Mouse (Mus musculus): ENCODE results near the gene Alg2. TPM values are rescaled to one million over a fixed set of nuclear protein-coding genes. Genes with fewer than 3 reads are reported as not detected.

Gene Alg2
- polyA plus RNA-seq, 1 experiment from 2014 or later = 103 TPM

DNA sequence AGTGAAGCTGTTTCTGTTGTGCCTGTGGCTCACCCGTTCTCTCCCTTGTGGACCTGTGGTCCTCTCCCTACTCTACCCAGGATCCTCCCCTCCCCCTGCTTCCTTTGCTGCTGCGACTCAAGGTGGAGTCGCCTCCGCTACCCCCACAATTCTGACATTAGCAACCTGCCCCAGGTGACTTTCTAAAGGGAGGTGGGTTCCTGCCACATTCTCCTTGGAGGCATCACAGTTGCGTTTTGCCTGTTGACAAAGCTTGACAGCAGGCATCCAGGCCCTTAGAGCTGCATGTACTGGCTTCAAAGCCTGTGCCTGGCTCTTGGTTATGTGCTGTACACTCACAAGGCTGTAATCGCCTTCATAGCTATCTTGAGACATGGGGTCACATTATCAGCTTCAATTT, 35.2 kb downstream of the Alg2 start:
- Histone ChIP-seq H3K4me3 (ENCODE audit: low read depth, low read length) (no peak overlapping the region), H3K27me3 (ENCODE audit: control insufficient read depth, insufficient read depth, low read length) (no peaks in the 10 kb centered on the region; the same call in 1 of the 2 replicates), H3K9me3 (ENCODE audit: control insufficient read depth, low read length) (no peaks in the 10 kb centered on the region), H3K9ac (ENCODE audit: low read length) (no peak overlapping the region), H3K4me1 (replicated peaks; ENCODE audit: control insufficient read depth, insufficient read depth, low read length) (no peaks in the 10 kb centered on the region), H3K4me2 (ENCODE audit: low read depth, low read length, severe bottlenecking) (no peak overlapping the region), H3K36me3 (ENCODE audit: control insufficient read depth, insufficient read depth, low read length) (no peaks in the 10 kb centered on the region), H3K27ac (ENCODE audit: low read depth, low read length) (no peak overlapping the region)
- ATAC-seq (replicated peaks; ENCODE audit: low FRiP score) (no peak), DNase-seq (ENCODE audit: low spot score) (no peak)
- WGBS = 77% methylated on average over 6 of the region's 6 CpGs

DNA sequence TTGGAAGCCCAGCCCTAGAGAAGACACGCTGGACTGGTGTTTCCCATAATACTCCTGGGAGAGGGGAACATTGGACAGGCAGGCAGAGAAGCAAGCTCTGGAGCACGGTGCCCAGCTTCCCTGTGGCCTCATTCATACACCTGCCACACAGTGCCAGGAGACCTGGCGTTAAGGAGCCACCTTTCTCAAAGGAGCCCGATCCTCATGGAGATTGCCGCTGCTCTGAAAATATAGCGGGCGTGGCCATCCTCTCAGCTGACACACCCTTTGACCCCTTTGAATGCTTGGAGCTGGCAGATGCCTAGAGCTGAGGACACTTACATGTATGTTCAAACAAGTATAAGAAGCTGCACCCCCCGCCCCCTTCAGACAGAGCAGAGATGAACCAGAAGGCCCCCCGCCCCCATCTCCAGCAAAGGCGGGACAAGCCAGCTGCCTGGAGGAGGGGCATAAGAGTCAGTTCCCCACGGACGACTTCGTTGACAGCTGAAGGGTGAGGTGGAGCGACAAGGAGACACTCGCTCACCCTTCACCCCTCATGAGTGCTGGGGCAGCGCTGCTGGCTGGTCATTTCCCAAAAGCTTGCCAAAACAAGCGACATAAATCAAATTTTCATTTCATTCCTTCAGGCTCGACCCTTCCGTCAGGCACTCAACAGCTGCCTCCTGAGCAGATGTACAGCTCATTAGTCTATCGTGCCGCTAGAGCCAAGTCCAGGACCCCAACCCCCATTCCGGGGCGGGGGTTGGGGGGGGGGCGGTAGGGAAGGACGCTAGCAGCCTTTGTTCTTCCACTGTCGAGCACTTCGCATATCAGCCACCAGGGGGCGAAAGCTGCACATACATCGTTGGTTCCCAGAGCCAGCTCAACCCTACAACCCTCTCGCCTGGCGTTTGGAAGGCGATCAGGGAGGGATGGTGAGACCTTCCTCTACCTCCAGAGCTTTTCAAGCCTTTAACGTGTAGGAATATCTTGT, 36.5 kb downstream of the Alg2 start:
- Histone ChIP-seq H3K27me3 (ENCODE audit: control insufficient read depth, insufficient read depth, low read length) (no peaks in the 10 kb centered on the region; the same call in 1 of the 2 replicates), H3K4me3 (ENCODE audit: low read depth, low read length) (peak overlapping the region; percentile 35), H3K9me3 (ENCODE audit: control insufficient read depth, low read length) (no peaks in the 10 kb centered on the region), H3K4me2 (ENCODE audit: low read depth, low read length, severe bottlenecking) (peak overlapping the region; percentile 65), H3K4me1 (replicated peaks; ENCODE audit: control insufficient read depth, insufficient read depth, low read length) (no peaks in the 10 kb centered on the region), H3K9ac (ENCODE audit: low read length) (peak overlapping the region; percentile 61), H3K27ac (ENCODE audit: low read depth, low read length) (no peak overlapping the region), H3K36me3 (ENCODE audit: control insufficient read depth, insufficient read depth, low read length) (no peaks in the 10 kb centered on the region)
- 1% methylated on average over 33 of the region's 33 CpGs for WGBS
- DNase-seq (ENCODE audit: low spot score) (peak; percentile 95), ATAC-seq (replicated peaks; ENCODE audit: low FRiP score) (peak; percentile 86)

DNA sequence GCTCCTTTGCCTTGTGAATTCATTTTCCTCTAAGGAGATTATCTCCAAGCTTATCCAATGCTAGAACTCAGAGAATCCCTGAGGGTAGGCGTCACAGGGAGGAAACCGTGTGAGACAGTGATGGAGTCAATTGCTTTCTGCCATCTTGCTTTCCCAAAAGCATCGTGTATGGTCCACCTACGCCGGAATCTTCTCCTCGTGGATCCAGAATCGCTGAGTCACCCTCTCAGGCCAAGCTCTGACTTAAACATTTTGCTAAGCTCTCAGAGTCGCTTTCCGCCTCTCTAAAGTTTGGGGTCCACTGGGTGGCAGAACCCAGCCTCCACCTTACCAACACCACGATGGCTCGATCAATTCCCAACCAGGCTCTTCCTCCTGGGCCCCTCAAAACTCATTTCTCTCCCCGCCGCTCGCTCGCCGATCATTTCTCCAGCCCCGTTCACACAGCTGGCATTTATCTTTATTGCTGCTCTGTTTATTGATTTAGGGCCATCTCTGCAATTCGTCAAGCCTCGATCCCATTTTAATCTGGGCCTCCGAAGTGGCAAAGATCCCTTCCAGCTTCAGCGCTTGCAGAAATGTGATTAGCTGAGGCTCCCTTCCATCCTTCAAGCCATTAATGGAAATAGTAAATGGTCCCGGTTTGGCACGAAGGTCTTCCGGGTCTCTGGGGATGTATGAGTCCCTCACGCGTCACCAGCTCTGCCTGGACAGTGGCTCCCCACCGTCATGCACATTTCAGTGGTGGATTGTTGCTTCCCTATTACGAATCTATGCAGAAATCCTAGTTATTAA, 38.4 kb downstream of the Alg2 start:
- H3K36me3 ChIP-seq (ENCODE audit: control insufficient read depth, insufficient read depth, low read length) = no peaks in the 10 kb centered on the region
- DNase-seq (ENCODE audit: low spot score) (no peak), ATAC-seq (replicated peaks; ENCODE audit: low FRiP score) (no peak)
- H3K27me3 ChIP-seq (ENCODE audit: control insufficient read depth, insufficient read depth, low read length) = no peaks in the 10 kb centered on the region; the same call in 1 of the 2 replicates
- WGBS = 86% methylated on average over 28 of the region's 28 CpGs
- no peak overlapping the region for H3K27ac ChIP-seq (ENCODE audit: low read depth, low read length)
- no peak overlapping the region for H3K4me2 ChIP-seq (ENCODE audit: low read depth, low read length, severe bottlenecking)
- no peak overlapping the region for H3K9ac ChIP-seq (ENCODE audit: low read length)
- H3K9me3 ChIP-seq (ENCODE audit: control insufficient read depth, low read length) = no peaks in the 10 kb centered on the region
- H3K4me3 ChIP-seq (ENCODE audit: low read depth, low read length) = no peak overlapping the region
- no peaks in the 10 kb centered on the region for H3K4me1 ChIP-seq (replicated peaks; ENCODE audit: control insufficient read depth, insufficient read depth, low read length)

DNA sequence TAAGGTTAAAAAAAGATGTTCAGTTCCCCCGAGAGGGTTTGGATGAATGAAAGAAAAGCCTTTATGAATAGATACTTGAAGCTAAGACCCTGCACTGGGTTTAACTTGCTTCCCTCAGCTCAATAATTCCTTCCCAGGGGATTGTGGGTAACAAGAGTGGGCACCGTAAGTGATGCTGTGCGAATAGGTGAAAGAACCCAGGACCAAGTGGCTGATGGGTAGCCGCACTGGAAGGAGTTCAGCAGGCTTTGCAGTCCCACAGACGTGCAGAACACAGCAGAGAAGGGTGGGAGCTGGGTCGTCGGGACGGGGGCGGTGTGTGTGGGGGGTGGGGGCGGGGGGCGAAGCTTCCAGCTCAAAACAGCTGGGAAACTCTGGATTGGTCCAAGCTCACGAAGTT, 39.0 kb downstream of the Alg2 start:
- Histone ChIP-seq H3K4me1 (replicated peaks; ENCODE audit: control insufficient read depth, insufficient read depth, low read length) (no peaks in the 10 kb centered on the region), H3K9me3 (ENCODE audit: control insufficient read depth, low read length) (no peaks in the 10 kb centered on the region), H3K4me3 (ENCODE audit: low read depth, low read length) (no peak overlapping the region), H3K36me3 (ENCODE audit: control insufficient read depth, insufficient read depth, low read length) (no peaks in the 10 kb centered on the region), H3K4me2 (ENCODE audit: low read depth, low read length, severe bottlenecking) (no peak overlapping the region), H3K27ac (ENCODE audit: low read depth, low read length) (no peak overlapping the region), H3K27me3 (ENCODE audit: control insufficient read depth, insufficient read depth, low read length) (no peaks in the 10 kb centered on the region; the same call in 1 of the 2 replicates), H3K9ac (ENCODE audit: low read length) (no peak overlapping the region)
- no peak for DNase-seq (ENCODE audit: low spot score)
- WGBS = 69% methylated on average over 12 of the region's 12 CpGs
- ATAC-seq (replicated peaks; ENCODE audit: low FRiP score) = no peak

DNA sequence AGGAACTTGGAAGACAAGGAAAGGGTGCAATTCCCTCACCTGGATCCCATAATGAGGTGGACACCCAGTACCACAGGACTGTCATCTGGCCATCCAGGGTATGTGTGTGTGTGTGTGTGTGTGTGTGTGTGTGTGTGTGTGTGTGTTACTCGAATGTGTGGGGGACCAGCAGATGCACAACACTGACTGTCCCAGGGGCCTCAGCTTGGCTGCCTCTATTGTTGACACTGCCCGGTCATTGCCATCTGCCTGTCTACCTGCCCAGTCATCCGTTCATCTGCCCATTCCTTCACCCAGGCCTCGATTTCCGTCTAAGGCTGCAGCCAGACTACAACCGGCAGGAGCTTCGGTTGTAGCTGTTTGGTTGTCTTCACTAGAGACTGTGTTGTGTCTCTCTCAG, 41.4 kb downstream of the Alg2 start:
- Histone ChIP-seq H3K4me2 (ENCODE audit: low read depth, low read length, severe bottlenecking) (no peak overlapping the region), H3K27ac (ENCODE audit: low read depth, low read length) (no peak overlapping the region), H3K9me3 (ENCODE audit: control insufficient read depth, low read length) (no peaks in the 10 kb centered on the region), H3K9ac (ENCODE audit: low read length) (no peak overlapping the region), H3K36me3 (ENCODE audit: control insufficient read depth, insufficient read depth, low read length) (no peaks in the 10 kb centered on the region), H3K4me3 (ENCODE audit: low read depth, low read length) (no peak overlapping the region), H3K27me3 (ENCODE audit: control insufficient read depth, insufficient read depth, low read length) (peaks cover 2% of the 10 kb centered on the region; the same call in 1 of the 2 replicates), H3K4me1 (replicated peaks; ENCODE audit: control insufficient read depth, insufficient read depth, low read length) (no peaks in the 10 kb centered on the region)
- DNase-seq (ENCODE audit: low spot score) = no peak
- WGBS = 88% methylated on average over 7 of the region's 7 CpGs
- ATAC-seq (replicated peaks; ENCODE audit: low FRiP score) = no peak

DNA sequence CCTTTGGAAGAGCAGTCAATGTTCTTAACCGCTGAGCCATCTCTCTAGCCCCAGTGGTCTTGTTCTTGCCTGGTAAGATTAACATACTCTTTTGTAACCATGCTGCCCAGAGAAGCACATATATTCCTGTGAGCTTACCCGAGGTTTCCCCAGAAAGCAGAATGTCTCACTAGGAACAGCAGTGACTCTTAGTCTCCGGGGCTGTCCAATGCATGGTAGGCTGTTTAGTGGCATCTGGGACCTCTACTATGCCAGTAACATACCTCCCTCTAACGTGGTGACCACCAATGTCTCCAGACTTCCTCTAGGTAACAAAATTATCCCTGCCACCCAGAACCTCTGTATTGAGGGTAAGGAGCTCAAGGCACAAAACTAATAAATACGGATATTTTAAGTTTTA, 43.1 kb downstream of the Alg2 start:
- H3K9ac ChIP-seq (ENCODE audit: low read length) = no peak overlapping the region
- peaks cover 7% of the 10 kb centered on the region for H3K27me3 ChIP-seq (ENCODE audit: control insufficient read depth, insufficient read depth, low read length)
- no peaks in the 10 kb centered on the region for H3K4me1 ChIP-seq (replicated peaks; ENCODE audit: control insufficient read depth, insufficient read depth, low read length)
- H3K36me3 ChIP-seq (ENCODE audit: control insufficient read depth, insufficient read depth, low read length) = no peaks in the 10 kb centered on the region
- ATAC-seq (replicated peaks; ENCODE audit: low FRiP score) (no peak), DNase-seq (ENCODE audit: low spot score) (no peak)
- no peak overlapping the region for H3K27ac ChIP-seq (ENCODE audit: low read depth, low read length)
- no peaks in the 10 kb centered on the region for H3K9me3 ChIP-seq (ENCODE audit: control insufficient read depth, low read length)
- 86% methylated on average over 5 of the region's 5 CpGs for WGBS
- no peak overlapping the region for H3K4me2 ChIP-seq (ENCODE audit: low read depth, low read length, severe bottlenecking)
- no peak overlapping the region for H3K4me3 ChIP-seq (ENCODE audit: low read depth, low read length)

DNA sequence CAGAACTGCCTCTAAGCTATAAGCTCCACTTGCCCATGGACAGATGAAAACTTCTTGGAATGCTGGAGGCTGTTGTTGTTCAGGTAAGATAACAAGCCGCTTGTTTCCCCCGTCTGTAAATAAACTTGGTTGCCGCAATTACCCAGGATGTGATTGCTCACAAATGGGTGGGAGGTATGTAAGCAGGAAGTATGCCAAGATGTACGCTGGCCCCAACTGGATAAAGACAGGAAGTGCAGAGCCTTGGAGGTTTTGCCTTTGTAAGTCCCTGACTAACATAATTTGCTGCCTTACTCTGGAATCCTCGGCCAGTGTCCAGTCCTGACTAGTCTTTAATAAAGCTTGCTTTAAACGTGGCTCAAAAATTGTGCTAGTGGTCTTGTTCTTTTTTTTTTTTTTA, 43.6 kb downstream of the Alg2 start:
- H3K9ac ChIP-seq (ENCODE audit: low read length) = no peak overlapping the region
- H3K27me3 ChIP-seq (ENCODE audit: control insufficient read depth, insufficient read depth, low read length) = peaks cover 10% of the 10 kb centered on the region
- no peak for ATAC-seq (replicated peaks; ENCODE audit: low FRiP score)
- H3K9me3 ChIP-seq (ENCODE audit: control insufficient read depth, low read length) = no peaks in the 10 kb centered on the region
- no peaks in the 10 kb centered on the region for H3K36me3 ChIP-seq (ENCODE audit: control insufficient read depth, insufficient read depth, low read length)
- H3K27ac ChIP-seq (ENCODE audit: low read depth, low read length) = no peak overlapping the region
- H3K4me1 ChIP-seq (replicated peaks; ENCODE audit: control insufficient read depth, insufficient read depth, low read length) = no peaks in the 10 kb centered on the region
- no peak for DNase-seq (ENCODE audit: low spot score)
- WGBS = 82% methylated on average over 6 of the region's 6 CpGs
- no peak overlapping the region for H3K4me3 ChIP-seq (ENCODE audit: low read depth, low read length)
- no peak overlapping the region for H3K4me2 ChIP-seq (ENCODE audit: low read depth, low read length, severe bottlenecking)

DNA sequence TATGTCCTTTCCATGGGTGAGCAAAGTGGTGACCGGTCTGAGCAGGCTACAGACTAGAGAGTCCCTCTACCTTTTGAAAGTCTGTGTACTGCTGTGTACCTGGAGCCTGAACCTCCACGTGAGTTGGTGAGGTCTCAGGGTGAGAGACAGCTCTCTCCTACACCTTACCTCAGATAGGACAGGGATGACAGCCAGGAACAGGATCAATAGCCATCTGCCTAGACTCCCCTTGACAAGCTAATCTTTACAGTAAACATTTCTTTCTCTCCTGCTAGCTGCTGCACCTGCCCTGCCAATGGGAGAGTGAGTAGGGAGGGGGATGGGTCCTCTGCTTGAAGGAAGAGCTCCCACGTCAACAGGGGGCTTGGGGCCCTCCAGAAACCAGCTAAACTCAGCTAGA, 46.5 kb downstream of the Alg2 start:
- 65% methylated on average over 3 of the region's 3 CpGs for WGBS
- Histone ChIP-seq H3K9ac (ENCODE audit: low read length) (no peak overlapping the region), H3K36me3 (ENCODE audit: control insufficient read depth, insufficient read depth, low read length) (no peaks in the 10 kb centered on the region), H3K27me3 (ENCODE audit: control insufficient read depth, insufficient read depth, low read length) (peaks cover 10% of the 10 kb centered on the region), H3K27ac (ENCODE audit: low read depth, low read length) (no peak overlapping the region), H3K9me3 (ENCODE audit: control insufficient read depth, low read length) (no peaks in the 10 kb centered on the region), H3K4me3 (ENCODE audit: low read depth, low read length) (no peak overlapping the region), H3K4me1 (replicated peaks; ENCODE audit: control insufficient read depth, insufficient read depth, low read length) (peaks cover 2% of the 10 kb centered on the region; the same call in 1 of the 2 replicates), H3K4me2 (ENCODE audit: low read depth, low read length, severe bottlenecking) (no peak overlapping the region)
- ATAC-seq (replicated peaks; ENCODE audit: low FRiP score) (no peak), DNase-seq (ENCODE audit: low spot score) (no peak)
